Mouse (Mus musculus) heart, adult 10 weeks (tissue): ENCODE measurements around the gene Olfr1448. TPM values are rescaled to one million over a fixed set of nuclear protein-coding genes. Genes with fewer than 3 reads are reported as not detected.

Experiments used
- polyA plus RNA-seq: library from polyadenylated mRNA; stranded (reverse); fragments of 350-450 nt; fragmentation: Illumina TruSeq; extraction: RNeasy Lipid Tissue Mini Kit (QIAGEN cat#74804); gene quantifications from one replicate; pipeline ENCODE4 v1.2.3, GENCODE M21; 2014; ENCODE audit warnings: low read depth, low replicate concordance

Gene Olfr1448
- not detected for polyA plus RNA-seq

GRCm38 (mm10) chr19:12924319-12924718 lies at the start of gene Olfr1448:
Gene Olfr1448 (minus strand): TSS chr19:12924419.

GRCm38 (mm10) chr19:12949958-12950357 lies 25.7 kb upstream of the Olfr1448 start, which contains the start of gene Olfr1450:
Gene Olfr1450 (plus strand): TSS chr19:12950258.

GRCm38 (mm10) chr19:12930540-12930939 lies 6.3 kb upstream of the Olfr1448 start, which contains the start of gene Olfr1449:
Gene Olfr1449 (plus strand): TSS chr19:12930840.

GRCm38 (mm10) chr19:12903643-12904042 lies 20.6 kb downstream of the Olfr1448 start, which contains the start of gene Olfr1447:
Gene Olfr1447 (minus strand): TSS chr19:12903743.

GRCm38 (mm10) chr19:12893424-12893823 lies 30.8 kb downstream of the Olfr1448 start, which contains the start of gene Olfr1446:
Gene Olfr1446 (minus strand): TSS chr19:12893524.

GRCm38 (mm10) chr19:12883555-12883954 lies 40.7 kb downstream of the Olfr1448 start, which contains the start of gene Olfr1445:
Gene Olfr1445 (plus strand): TSS chr19:12883855.

Other genes with a start within 250 kb of the Olfr1448 start
- gene Olfr1443, start 246.3 kb downstream of the Olfr1448 start, polyA plus RNA-seq, result not detected
- gene Keg1, start 228.6 kb downstream of the Olfr1448 start, polyA plus RNA-seq, result not detected
- 3.9 TPM for gene Cntf, start 158.8 kb downstream of the Olfr1448 start, polyA plus RNA-seq
- 60.2 TPM for gene Zfp91, start 128.3 kb downstream of the Olfr1448 start, polyA plus RNA-seq
- 0.81 TPM for gene Lpxn, start 128.2 kb downstream of the Olfr1448 start, polyA plus RNA-seq
- gene Gm5244, start 77.7 kb downstream of the Olfr1448 start, polyA plus RNA-seq, result not detected
- gene Olfr1444, start 67.1 kb downstream of the Olfr1448 start, polyA plus RNA-seq, result not detected
- gene Olfr1445, start 40.6 kb downstream of the Olfr1448 start, polyA plus RNA-seq, result not detected
- gene Olfr1446, start 30.9 kb downstream of the Olfr1448 start, polyA plus RNA-seq, result not detected
- gene Olfr1447, start 20.7 kb downstream of the Olfr1448 start, polyA plus RNA-seq, result not detected
- not detected for gene Olfr1449, start 6.4 kb upstream of the Olfr1448 start, polyA plus RNA-seq
- gene Olfr1450, start 25.8 kb upstream of the Olfr1448 start, polyA plus RNA-seq, result not detected
- not detected for gene Olfr1451, start 70.6 kb upstream of the Olfr1448 start, polyA plus RNA-seq
- gene Olfr1453, start 103.9 kb upstream of the Olfr1448 start, polyA plus RNA-seq, result not detected
- gene Olfr1454, start 136.2 kb upstream of the Olfr1448 start, polyA plus RNA-seq, result not detected
- not detected for gene Olfr1457, start 173.5 kb upstream of the Olfr1448 start, polyA plus RNA-seq
- gene Olfr1458, start 182.4 kb upstream of the Olfr1448 start, polyA plus RNA-seq, result not detected
- not detected for gene Olfr1459, start 225.1 kb upstream of the Olfr1448 start, polyA plus RNA-seq
- gene Olfr1461, start 238.6 kb upstream of the Olfr1448 start, polyA plus RNA-seq, result not detected